Mouse (Mus musculus): ENCODE measurements at regions not wholly inside any gene's neighbourhood (a gene's known extent, or its start where the extent isn't known, plus 50 kb on each side); places are given as distances from the start of the nearest gene placed in this dataset.
"Not testable (repeated sequence)": the region's sequence is repeated elsewhere in the genome, so short reads cannot be mapped to it uniquely, and the experiment has no call there.

DNA sequence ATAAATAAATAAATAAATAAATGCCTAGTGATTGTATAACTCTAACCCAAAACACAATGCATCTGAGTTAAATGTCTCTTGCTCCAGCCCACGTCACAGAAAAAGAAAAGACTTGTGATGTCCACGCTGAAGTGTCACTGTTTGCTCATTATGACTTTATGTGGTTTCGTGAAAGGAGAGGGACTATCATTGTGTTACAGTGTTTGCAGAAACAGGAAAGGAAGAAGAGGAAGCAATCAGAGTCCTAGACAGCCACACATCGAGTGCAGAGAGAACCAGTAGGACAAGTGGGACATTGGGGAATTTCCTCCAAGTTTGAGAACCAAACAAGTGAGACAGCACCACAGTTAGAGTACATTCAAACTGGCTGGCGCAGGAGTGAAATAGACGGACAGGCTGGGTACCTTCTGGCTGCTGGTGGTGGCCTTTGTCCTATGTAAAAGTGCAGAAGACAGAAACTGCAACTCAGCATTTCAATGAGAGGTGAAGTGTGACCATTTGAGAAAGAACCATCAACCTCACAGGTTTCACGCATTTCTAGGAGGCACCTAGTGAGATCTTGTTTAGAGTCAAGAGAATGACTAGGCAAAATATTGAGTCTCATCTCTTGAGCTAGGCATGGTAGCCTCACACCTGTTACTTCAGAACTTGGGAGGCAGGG, 59.6 kb downstream of the Fasl start:
- H3K4me3 ChIP-seq = no peak overlapping the region
- H3K9me3 ChIP-seq = no peaks in the 10 kb centered on the region
- no peak overlapping the region for H3K9ac ChIP-seq
- H3K27ac ChIP-seq (replicated peaks) = no peak overlapping the region
- no peak for ATAC-seq (ENCODE audit: low read depth)
- H3K4me2 ChIP-seq = no peak overlapping the region
- no peaks in the 10 kb centered on the region for H3K4me1 ChIP-seq (replicated peaks)
- no peaks in the 10 kb centered on the region for H3K36me3 ChIP-seq
- WGBS = 87% methylated on average over 7 of the region's 7 CpGs
- no peaks in the 10 kb centered on the region for H3K27me3 ChIP-seq

- ATAC-seq (ENCODE audit: low read depth); H3K36me3 ChIP-seq; H3K9ac ChIP-seq; H3K27me3 ChIP-seq; H3K27ac ChIP-seq (replicated peaks); H3K4me3 ChIP-seq; H3K4me1 ChIP-seq (replicated peaks); H3K4me2 ChIP-seq; H3K9me3 ChIP-seq: not testable (repeated sequence)
- WGBS = 92% methylated on average over 14 of the region's 27 CpGs
These were observed 60.9 kb downstream of the Fasl start for GRCm38 (mm10) chr1:161727357-161727756.

- not testable (repeated sequence) for H3K4me2 ChIP-seq; H3K4me1 ChIP-seq (replicated peaks); H3K9ac ChIP-seq; H3K4me3 ChIP-seq; H3K27me3 ChIP-seq; ATAC-seq (ENCODE audit: low read depth); H3K9me3 ChIP-seq; H3K36me3 ChIP-seq; H3K27ac ChIP-seq (replicated peaks)
- 100% methylated on average over 1 of the region's 10 CpGs for WGBS
These were observed 62.2 kb downstream of the Fasl start for GRCm38 (mm10) chr1:161726098-161726497.

DNA sequence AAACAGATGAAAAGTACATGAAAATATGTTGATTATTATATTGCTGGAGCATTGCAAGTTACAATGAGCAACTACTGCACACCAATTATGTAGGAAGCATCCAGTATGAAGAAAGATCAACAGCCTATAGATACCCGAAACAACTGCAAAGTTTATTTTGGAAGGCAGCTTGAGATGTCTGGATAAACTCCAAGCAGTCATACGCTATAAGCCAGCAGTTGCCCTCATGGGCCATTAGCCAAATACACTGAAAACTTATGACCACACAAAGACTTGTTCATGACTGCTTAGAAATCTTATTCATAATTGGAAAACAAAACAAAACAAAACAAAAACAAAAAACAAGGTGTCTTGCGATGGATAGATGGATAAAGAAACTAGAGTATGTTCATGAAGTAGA, 68.4 kb downstream of the Fasl start:
- Histone ChIP-seq H3K4me1 (replicated peaks) (no peaks in the 10 kb centered on the region), H3K36me3 (no peaks in the 10 kb centered on the region), H3K4me3 (no peak overlapping the region), H3K27ac (replicated peaks) (no peak overlapping the region), H3K9ac (no peak overlapping the region), H3K27me3 (no peaks in the 10 kb centered on the region), H3K9me3 (no peaks in the 10 kb centered on the region), H3K4me2 (no peak overlapping the region)
- no peak for ATAC-seq (ENCODE audit: low read depth)
- WGBS = 74% methylated on average over 3 of the region's 3 CpGs

DNA sequence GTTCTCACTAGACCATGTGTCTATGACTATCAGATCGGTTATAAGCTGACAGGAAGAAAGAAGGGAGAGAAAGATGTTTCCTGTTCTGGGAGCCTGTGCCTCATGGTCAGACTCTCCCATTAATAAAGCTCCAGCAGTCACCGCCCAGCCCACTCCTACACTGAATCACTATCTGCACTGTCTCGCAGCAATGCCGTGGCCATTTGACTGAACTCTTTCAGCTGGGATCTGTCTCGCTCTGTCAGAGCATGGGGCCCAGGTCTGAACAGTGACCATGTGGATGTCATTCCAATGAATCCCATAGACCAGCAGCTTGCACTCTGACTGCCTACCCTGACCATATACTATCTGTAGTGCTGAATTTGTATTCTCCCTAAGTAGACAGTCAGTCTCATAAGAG, 70.0 kb downstream of the Fasl start:
- H3K9me3 ChIP-seq = no peaks in the 10 kb centered on the region
- H3K4me2 ChIP-seq = no peak overlapping the region
- ATAC-seq (ENCODE audit: low read depth) = no peak
- no peaks in the 10 kb centered on the region for H3K4me1 ChIP-seq (replicated peaks)
- H3K27ac ChIP-seq (replicated peaks) = no peak overlapping the region
- no peak overlapping the region for H3K4me3 ChIP-seq
- no peaks in the 10 kb centered on the region for H3K27me3 ChIP-seq
- whole genome bisulfite sequencing = 49% methylated on average over 5 of the region's 5 CpGs
- H3K9ac ChIP-seq = no peak overlapping the region
- no peaks in the 10 kb centered on the region for H3K36me3 ChIP-seq

GRCm38 (mm10) chr1:161712918-161713317, 75.4 kb downstream of the Fasl start:
- no peaks in the 10 kb centered on the region for H3K9me3 ChIP-seq
- H3K27me3 ChIP-seq = no peaks in the 10 kb centered on the region
- H3K9ac ChIP-seq = no peak overlapping the region
- H3K4me3 ChIP-seq = no peak overlapping the region
- H3K4me2 ChIP-seq = no peak overlapping the region
- no peaks in the 10 kb centered on the region for H3K36me3 ChIP-seq
- H3K4me1 ChIP-seq (replicated peaks) = no peaks in the 10 kb centered on the region
- no peak for ATAC-seq (ENCODE audit: low read depth)
- H3K27ac ChIP-seq (replicated peaks) = no peak overlapping the region
- WGBS = 64% methylated on average over 10 of the region's 10 CpGs

DNA sequence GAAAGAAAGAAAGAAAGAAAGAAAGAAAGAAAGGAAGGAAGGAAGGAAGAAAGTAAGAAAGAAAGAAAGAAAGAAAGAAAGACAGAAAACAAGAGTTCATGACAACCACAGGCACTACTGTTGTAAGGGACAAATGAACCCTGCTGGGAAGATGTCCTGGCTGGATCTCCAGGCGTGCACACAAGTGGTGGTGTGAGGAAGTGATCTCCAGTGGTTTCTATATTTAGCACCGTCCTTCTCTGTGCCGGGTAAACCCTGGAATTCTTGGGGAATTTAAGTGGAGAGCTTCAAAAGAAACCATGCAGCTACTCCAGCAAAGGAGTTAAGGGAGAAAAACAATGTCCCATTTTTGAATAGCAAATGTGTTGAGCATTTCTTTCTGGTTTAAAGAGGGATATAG, 76.0 kb downstream of the Fasl start:
- Histone ChIP-seq H3K4me1 (replicated peaks) (no peaks in the 10 kb centered on the region), H3K9me3 (no peaks in the 10 kb centered on the region), H3K4me2 (no peak overlapping the region), H3K9ac (no peak overlapping the region), H3K27me3 (no peaks in the 10 kb centered on the region), H3K4me3 (no peak overlapping the region), H3K36me3 (no peaks in the 10 kb centered on the region), H3K27ac (replicated peaks) (no peak overlapping the region)
- ATAC-seq (ENCODE audit: low read depth) = no peak
- 49% methylated on average over 3 of the region's 3 CpGs for WGBS

DNA sequence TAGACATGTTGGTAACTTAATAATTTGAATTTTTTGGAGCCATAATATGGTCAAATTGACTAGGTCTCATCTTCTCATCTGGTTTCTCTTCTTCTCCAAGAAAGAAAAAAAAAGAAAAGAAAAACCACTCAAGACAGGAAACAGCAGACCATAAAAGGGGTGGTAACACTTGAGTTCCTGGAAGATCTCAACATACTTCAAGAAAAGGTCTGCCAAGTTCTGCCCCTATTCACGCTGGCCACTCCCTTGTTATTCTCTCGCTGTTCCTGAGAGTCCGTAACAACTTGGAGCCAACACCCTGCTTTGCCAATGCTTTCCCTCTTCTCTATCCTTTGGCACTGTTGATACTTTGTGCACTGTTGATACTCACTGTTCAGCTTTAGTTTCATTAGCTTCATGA, 81.2 kb downstream of the Fasl start:
- ATAC-seq (ENCODE audit: low read depth) = no peak
- Histone ChIP-seq H3K9me3 (no peaks in the 10 kb centered on the region), H3K4me3 (no peak overlapping the region), H3K27me3 (no peaks in the 10 kb centered on the region), H3K27ac (replicated peaks) (no peak overlapping the region), H3K36me3 (no peaks in the 10 kb centered on the region), H3K4me1 (replicated peaks) (no peaks in the 10 kb centered on the region), H3K4me2 (no peak overlapping the region), H3K9ac (no peak overlapping the region)
- 89% methylated on average over 3 of the region's 3 CpGs for WGBS

DNA sequence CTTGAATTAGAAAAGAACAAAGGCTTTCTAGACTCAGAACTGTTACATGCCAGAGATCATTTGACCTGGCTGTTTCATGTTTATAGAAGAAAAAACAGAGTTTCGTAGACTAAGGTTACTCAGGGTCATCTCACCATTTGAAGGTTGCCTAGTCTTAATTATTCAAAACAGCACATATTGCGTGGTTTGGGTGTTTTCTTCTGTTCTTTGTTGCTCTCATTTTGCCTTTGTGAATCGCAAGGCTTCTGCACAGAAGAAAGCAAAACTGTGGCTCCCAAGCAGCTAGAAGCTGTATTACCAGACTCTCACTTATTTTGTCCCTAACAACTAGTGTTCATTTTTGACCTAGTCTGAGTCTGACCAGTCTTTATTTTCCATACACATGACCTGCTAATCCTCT, 83.3 kb downstream of the Fasl start:
- WGBS = 79% methylated on average over 3 of the region's 3 CpGs
- no peak for ATAC-seq (ENCODE audit: low read depth)

GRCm38 (mm10) chr1:161704527-161704926, 83.8 kb downstream of the Fasl start:
- no peak overlapping the region for H3K4me2 ChIP-seq
- no peak overlapping the region for H3K9ac ChIP-seq
- no peak for ATAC-seq (ENCODE audit: low read depth)
- H3K27me3 ChIP-seq = no peaks in the 10 kb centered on the region
- 76% methylated on average over 3 of the region's 3 CpGs for WGBS
- H3K36me3 ChIP-seq = no peaks in the 10 kb centered on the region
- no peak overlapping the region for H3K27ac ChIP-seq (replicated peaks)
- H3K9me3 ChIP-seq = no peaks in the 10 kb centered on the region
- H3K4me3 ChIP-seq = no peak overlapping the region
- no peaks in the 10 kb centered on the region for H3K4me1 ChIP-seq (replicated peaks)

More for the DNA sequence above, 83.3 kb downstream of the Fasl start:
- no peak overlapping the region for H3K27ac ChIP-seq (replicated peaks)
- H3K4me1 ChIP-seq (replicated peaks) = no peaks in the 10 kb centered on the region
- H3K36me3 ChIP-seq = no peaks in the 10 kb centered on the region
- H3K4me3 ChIP-seq = no peak overlapping the region
- no peak overlapping the region for H3K9ac ChIP-seq
- no peak overlapping the region for H3K4me2 ChIP-seq
- H3K9me3 ChIP-seq = no peaks in the 10 kb centered on the region
- no peaks in the 10 kb centered on the region for H3K27me3 ChIP-seq

- H3K9me3 ChIP-seq = no peaks in the 10 kb centered on the region
- WGBS = 54% methylated on average over 5 of the region's 5 CpGs
- no peak overlapping the region for H3K27ac ChIP-seq (replicated peaks)
- no peak overlapping the region for H3K9ac ChIP-seq
- H3K4me1 ChIP-seq (replicated peaks) = no peaks in the 10 kb centered on the region
- ATAC-seq (ENCODE audit: low read depth) = no peak
- H3K4me3 ChIP-seq = no peak overlapping the region
- no peaks in the 10 kb centered on the region for H3K27me3 ChIP-seq
- H3K36me3 ChIP-seq = no peaks in the 10 kb centered on the region
- no peak overlapping the region for H3K4me2 ChIP-seq
These were observed 92.4 kb downstream of the Fasl start for GRCm38 (mm10) chr1:161695886-161696285.

DNA sequence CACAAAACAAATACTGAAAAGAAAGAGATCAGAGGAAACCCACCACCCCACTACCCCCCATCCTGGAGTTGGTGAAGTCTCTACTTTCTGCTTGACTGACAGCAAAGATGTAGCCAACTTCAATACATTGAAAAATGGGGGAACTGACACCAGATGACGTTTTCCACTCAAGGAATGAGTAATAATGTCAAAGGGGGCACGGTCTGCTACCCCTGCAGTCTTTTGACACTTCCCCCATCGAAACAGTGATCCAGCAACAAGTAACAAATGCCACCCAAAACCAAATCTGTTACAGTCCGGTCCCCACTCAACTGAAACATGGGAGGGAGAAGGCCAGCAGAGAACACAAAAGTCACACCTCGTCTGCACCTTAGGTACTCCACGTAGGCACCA, 94.5 kb downstream of the Fasl start:
- Histone ChIP-seq H3K4me1 (replicated peaks) (peaks cover 4% of the 10 kb centered on the region), H3K27me3 (no peaks in the 10 kb centered on the region), H3K27ac (replicated peaks) (no peak overlapping the region), H3K9ac (no peak overlapping the region), H3K36me3 (no peaks in the 10 kb centered on the region), H3K4me3 (no peak overlapping the region), H3K4me2 (no peak overlapping the region), H3K9me3 (no peaks in the 10 kb centered on the region)
- WGBS = 83% methylated on average over 6 of the region's 6 CpGs
- no peak for ATAC-seq (ENCODE audit: low read depth)

Data from neural tube, embryonic 13.5 days (tissue).